Mouse (Mus musculus) thymus, postnatal 10 days (tissue): ENCODE results near the gene Psd4.

ENCODE experiments used
- DNase-seq, 2 experiments: peaks; one replicate each; pipeline ENCODE4 v3.0.0; 2021; ENCODE audit warnings: low spot score in 2 of 2

Psd4 gene

DNA sequence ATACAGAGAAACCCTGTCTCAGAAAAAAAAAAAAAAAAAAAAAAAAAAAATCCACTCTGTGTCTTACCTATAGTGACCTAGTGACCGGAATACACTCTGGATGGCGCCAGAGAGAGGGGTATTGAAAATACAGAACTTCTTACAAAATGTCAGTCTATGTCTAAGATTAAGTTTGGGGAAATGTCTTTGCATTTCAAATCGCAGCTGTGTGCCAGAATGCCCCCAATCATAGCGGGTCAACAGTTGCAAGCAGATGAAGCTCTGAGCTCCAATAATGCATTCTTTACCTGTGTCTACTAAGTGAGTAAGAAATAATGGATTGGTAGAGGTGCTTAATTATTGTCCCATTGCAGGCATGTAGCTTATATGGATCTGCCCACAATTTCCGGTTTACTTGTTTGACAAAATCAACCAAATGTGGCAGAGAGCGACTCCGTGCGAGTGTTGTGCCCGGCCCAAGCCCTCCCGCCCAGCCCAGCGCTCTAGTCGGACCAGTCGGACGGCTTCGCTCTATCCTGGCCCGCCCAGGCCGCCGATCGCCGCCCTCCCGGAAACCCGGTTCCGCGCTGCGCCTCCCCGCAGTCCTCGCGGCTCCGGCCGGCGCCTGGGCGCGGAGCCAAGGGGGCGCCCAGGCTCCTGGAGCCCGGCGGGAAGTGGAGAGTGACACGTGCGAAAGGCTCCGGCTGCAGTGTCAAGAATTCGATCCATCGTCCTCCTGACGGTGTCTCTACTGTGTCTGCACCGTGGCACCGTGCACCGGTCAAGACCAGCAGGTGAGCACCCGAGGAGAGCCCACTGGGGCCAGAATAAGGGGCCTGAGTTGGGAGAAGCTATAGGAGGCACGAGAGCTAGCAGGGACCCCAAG is at the start of gene Psd4:
TSS of gene Psd4 (plus strand) at position 551 of the 865 bp plus-strand sequence.
- peak; percentile 16 to 36 for DNase-seq

DNA sequence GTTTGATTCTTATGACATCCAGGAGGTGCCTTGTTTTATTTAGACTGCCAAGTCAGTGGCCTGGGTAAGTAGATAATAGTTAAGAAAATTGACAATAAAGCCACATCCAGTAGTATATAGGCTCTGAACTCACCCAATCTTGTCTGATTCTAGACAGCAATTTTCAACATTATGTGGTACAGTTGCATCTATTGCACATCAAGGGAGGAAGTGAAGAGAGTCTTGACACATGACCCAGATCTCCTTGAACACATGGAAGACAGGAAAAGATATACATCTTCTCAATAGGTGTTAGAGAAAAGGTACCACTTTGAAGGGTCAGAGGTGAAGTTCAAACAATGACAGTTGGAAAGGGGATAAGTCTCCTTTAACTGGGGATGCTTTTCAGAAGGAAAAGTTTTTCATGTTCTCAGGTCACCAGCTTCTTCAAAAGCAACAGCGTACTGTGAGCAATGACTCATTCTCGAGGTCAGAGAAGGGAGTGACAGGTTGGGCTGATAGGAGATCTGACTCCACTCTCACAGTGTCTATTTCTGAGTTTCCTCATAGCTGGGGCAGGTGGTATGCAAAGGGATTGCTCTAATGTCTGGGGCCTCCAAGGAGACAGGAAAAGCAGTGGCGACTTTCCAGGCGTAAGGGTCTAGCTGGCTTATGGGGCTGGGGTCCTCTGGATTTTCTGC is 49.3 kb upstream of the Psd4 start:
- no peak for DNase-seq

DNA sequence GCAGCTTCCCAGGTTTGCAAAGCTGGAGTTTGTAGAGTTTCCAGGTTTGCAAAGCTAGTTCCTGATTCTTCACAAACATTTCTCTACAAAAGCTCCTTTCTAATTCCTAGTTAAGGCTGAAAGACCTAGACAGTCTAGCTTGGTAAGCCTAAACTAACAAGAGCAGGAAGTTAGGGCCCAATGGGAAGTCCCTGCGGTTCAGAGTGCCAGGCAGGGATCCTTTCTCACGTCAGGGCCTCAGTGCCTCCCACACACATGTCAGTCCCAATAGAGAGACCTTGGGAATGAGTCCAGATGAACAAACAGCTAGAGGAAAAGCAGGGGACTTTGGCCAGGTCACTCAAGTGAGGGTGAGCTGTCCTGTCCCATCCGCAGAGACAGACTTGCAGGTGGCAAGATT is 32.0 kb upstream of the Psd4 start:
- DNase-seq: no peak

DNA sequence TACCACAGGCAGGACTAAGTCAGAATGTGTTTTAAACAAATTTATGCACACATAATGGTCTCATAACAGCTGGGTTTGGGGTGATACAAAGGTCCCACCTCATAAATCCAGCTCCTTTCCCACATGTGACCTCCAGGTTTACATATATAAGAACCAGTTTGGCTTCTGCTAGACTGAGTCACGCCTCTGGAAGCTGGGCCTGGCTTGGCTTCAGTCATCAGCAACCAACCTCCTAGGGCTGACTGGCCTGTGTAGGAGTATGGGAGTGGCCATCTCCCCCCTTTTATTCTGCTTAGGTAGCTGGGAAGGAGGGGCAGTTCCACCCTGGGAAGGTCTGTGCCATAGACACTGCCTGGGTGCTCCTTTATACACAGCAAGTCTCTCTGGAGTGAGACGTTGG is 30.8 kb upstream of the Psd4 start, which contains the start of gene Il1rn:
TSS of gene Il1rn (plus strand) at position 309 of the 400 bp plus-strand sequence.
- DNase-seq: no peak

DNA sequence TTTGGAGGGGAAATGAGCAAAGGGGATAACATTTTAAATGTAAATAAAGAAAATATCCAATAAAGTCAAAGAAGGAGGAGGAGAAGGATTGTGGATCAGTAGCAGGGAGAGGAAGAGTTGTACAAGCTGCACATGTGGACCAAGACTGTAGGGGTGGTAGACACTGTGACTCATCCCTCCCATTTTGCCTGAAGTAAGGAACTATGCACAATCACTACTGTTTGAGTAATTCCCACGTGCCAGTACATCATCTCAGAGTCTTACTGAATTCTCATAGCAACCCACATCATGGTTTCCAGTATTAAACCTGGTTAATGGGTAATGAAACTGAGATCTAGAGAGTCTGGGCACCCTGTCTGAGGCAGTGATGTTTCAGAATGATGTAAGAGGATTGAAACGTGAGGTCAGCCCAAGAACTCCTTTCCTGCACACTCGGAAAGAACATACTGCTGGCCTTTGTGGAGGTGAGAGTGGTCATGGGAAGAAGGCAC is 25.9 kb upstream of the Psd4 start:
- no peak for DNase-seq

DNA sequence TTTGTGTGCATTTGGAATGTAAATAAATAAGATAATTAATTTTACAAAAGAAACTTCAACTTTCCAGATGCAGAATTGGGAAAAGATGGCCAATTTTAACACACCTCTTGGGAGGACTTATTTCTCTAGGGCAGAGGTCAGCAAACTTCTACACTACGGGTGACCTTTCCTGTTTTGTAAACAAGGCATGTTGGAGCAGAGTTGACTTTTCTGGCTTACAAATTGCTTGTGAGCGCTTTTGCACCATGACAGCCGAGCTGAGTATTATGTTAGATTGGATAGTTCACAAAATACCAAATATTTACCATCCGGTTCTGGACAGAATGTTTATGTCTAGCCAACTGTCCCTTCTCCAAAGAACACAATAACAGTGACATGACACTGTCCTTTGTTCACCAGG is 22.8 kb upstream of the Psd4 start:
- no peak for DNase-seq

DNA sequence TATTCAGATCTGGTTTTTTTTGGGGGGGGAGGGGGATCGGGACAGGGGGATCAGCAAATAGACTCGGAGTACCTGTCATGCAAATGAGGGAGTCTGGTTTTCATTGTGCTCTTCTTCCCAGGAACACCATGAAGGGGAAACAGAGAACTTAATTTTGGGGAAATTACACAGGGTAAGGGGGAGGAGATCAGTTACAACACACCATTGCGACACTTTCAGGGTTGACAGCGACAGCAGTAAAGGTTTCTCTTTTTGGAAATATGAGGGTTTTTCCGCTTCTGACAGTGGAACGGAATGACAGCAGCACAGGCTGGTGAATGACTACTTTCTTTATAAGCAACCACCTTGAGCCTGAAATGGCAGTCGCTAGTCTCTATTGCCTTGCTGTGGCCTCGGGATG is 22.3 kb upstream of the Psd4 start:
- no peak for DNase-seq

DNA sequence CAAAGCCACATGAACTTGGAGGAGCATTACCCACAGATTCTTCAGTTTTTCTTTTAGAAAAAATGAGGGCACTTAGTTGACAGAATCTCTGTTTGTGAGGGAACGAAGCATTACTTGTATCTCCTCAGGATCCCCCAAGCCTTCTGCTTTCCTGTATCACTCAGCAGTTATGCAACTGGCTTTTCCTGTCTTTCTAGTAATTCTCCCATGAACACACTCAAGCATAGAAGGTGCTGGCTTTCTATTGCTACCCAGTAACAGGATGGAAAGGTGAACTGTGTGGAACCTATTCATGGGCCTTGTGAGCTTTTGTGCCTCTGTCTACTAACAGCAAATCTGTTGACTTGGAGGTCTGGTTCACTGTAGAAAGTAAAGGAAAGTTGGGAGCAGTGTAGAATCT is 19.5 kb upstream of the Psd4 start:
- no peak for DNase-seq

DNA sequence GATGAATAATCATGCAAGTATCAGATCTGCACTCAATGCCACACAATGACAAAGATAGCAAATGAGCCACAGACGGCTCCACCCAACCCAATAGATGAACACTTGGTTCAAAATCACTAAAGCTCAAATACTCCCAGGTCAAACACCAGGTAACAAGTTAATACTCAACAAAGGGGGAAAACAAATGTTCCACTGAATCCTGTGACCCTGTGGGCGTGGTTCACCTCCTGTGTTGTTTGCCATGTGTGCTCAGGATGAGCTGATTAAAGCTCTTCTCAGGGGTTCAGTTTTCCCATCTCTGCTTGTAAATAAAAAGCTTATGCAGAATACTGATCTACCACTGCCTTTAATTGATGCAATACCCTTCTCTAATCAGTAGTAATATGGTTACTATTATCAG is 16.2 kb upstream of the Psd4 start:
- DNase-seq: no peak

DNA sequence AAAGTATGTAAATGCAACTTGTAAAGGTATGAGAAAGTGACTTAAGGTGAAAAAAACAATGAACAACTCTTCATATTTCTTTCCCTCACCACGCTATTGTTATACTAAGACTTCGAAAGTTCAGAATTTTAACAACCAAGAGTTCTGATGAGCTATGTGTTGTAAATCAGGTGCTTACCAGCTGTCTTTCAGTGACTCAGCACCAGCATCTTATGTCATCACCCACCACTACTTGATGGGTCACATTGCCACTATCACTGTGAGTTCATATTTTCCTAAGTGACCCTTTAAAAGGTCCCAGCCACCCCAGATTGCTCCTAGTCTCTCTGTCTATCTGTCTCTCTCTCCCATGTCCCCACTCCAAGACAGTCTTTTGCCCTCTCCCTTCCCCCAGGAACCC is 14.3 kb upstream of the Psd4 start:
- no peak for DNase-seq

DNA sequence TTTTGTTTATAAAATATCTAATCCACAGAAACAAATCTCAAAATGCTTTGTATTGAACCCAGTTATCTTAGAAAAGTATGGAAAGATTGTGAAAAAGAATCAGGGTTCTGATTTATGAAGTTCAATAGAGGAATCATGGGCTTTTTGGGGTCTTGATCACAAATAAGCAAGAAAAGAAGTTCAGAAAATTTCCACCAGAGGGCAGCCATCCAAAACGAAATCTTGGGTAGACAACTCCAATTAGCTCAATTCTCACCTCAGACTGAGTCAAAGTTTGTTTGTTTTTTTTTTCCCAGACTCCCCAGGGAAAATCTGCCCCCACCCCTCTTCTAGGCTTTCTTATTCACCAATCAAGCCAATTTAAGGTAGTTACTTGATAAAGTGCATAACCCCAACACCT is 9.7 kb upstream of the Psd4 start:
- peak in 1 of 2 experiments; percentile 69 for DNase-seq

DNA sequence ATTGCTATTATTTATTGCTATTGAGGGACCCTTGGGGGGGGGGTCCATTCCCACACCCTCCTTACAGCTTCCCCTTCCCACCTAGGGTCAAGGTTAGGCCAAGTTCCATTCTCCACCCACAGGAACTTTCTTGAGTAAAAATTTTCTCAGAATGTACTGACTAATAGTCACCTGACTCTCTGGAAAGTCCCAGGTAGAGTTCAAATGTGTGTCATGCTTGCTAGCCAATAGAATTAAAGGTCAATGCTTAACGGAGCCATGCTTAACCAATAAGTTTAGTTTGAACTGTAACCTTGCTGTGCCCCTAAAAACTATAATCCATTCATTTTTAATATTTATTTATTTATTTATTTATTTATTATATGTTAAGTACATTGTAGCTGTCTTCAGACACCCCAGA is 8.0 kb upstream of the Psd4 start:
- DNase-seq: no peak

DNA sequence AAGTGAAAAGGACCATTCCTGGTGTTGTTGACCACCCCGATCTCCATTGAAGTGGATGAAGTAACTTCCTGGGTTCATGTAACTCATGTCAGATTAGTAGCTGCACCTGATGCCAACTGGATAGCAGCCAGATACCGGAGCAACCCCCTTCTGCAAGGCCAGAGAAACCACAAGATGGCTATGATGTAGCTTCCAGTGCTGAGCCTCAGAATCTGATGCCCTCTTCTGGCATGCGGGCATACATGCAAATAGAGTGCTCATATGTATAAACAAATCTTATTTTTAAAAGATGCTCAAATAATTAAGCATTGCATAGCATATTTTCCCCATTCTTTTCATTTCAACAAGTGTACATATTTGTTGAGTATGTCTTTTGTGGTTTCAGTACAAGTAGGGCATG is 3.6 kb upstream of the Psd4 start:
- no peak for DNase-seq

DNA sequence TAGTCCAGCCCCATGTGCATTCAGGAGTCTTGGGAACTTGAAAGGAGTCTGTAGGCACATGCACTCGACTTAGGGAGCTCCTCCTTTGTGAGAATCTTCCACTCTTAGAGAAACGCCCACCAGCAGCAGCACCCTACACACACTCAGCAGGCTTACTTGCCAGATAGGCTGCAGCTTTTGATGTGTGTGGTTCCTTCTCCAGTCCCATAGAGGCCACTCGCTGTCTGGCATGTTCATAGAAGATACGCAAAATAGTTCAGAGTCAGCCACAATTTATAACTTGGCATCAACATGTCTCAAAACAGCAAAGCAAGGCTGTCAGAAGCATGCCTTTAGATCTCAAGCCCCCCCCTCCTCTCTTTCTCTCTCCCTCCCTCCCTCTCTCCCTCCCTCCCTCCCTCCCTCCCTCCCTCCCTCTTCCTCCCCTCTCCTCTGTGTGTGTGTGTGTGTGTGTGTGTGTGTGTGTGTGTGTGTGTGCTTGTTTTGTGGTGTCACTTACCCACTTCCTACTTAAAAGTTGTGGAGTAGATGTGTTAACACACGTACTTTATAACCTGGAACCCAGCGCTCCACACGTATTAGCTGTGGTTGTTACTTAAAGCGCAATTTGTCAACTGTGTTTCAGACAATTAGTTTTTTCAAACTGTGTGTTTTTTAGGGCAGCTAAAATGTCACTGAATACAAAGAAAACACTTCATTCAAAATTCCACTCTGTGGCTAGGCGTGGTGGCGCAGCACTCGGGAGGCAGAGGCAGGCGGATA is 985 bp upstream of the Psd4 start:
- DNase-seq: no peak

DNA sequence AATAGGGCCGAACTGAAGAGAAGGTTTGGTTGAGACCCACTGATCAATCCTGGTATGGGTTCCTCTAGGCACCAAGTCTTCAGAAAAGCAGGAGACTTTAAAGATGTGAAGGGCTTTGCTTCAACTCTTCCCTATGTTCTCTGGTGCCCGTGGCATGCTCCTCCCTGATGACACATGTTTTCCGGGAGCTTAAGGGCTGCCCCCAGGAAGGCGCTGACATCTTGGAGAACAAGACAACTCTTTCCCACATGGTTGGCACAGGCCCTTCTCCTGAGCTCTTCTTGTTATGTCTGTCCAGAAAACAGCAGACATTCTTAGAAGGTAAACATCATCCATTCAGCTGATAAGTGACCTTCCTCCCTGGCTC is 498 bp downstream of the Psd4 start:
- DNase-seq: no peak

DNA sequence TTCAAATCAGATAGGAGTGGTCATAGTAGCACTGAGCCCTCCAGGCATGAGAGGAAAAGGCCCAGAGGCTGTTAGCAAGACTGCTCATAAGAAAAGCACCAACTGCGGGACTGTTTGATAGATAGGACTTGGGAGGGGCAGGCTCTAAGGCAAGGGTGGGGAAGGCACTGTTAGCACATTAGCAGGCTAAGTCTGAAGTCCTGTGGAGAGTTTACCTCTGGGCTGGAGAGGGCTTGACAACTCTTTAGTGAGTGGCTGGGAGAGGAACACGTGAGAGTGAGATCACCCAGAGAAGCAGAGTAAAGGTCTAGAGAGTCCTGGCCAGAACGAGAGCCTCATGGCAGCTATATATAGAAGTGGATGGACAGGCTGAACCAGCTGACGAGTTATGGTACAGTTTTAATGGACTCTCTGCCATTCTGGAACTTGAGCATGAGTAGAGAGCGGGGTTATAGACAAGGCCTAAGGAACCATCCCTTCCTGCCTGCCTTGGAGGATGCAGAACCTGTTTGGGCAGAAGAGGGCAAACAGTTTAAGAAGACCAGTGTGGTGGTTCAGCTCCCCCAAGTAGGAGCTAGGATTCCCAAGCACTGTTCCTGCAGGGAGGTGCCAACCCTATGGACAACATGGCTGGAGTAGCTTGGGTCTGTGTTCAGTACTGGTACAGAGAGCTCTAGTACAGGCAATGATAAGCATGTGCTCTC is 11.5 kb downstream of the Psd4 start:
- DNase-seq: no peak

DNA sequence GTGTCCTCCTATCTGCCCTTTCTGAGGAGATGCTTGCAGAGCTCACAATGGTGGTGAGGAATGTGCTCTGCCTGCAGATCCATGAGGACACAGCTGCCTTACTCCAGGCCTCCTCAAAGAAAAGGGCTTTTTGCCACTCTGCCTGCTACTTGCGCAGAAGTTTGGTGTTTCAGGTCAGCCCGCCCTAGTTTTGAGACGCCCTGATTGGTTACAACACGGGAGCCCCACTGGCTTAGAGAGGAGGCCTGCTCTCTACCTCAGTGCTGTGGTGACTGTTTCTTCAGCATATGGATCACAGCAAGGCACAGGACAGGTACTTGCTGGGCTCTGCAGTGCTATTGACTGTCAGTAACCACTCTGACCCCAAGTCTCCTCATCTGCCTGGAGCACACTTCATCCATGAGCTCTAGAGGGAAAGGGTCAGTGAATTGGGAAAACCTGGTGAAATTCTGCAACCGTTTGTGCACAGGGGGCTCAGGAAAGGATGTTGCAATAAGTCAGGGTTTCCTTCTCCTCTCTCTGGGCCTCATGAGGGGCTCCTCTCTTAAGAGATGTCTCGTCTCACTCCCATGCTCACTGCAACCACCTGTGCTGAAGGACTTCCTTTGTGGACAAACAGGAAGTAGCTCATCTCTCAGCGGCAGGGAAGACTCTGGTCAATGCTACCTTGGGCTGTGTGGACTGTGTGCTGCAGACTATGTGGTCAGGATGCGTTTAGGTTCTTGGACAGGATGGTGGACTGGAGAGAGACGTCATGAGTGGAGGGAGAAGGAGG is 15.3 kb downstream of the Psd4 start:
- DNase-seq: peak; percentile 31 to 32

DNA sequence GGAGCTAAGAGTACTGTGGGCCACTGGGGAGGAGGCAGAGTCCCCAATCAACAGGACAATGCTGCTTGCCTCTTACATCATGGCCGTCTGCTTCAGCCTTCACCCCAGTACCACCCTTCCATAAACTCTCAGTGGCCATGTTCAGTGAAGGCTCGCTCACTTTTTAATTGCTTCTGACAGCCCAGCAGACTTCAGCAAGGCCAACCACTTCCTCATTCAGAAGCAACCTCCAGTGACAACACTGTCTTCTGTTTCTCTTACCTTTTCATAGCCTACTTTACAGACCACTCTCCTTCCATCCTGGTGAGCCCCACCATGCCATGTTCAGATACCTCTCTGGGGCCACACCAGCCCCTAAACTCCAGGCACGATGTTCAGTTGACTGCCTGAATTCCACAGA is 16.3 kb downstream of the Psd4 start:
- no peak for DNase-seq

DNA sequence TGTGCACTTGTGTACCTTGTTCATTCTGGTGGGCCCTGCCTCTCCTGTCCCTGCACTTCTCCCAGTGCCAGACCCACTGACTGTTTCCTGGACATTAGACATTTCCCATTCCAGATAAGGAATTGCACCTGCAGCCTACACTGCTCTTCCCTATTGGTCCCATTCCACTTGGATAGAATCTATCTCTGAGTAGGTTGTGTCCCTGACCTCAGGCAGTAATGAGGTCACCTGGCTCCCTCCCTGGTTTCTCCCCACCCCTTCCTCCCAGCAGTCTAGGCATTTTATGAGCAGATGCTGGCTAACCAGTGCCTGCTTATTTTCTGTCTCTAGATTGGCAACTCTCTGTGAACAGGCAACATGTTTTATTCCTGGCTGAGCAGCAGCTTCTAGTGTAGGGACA is 17.0 kb downstream of the Psd4 start:
- no peak for DNase-seq

DNA sequence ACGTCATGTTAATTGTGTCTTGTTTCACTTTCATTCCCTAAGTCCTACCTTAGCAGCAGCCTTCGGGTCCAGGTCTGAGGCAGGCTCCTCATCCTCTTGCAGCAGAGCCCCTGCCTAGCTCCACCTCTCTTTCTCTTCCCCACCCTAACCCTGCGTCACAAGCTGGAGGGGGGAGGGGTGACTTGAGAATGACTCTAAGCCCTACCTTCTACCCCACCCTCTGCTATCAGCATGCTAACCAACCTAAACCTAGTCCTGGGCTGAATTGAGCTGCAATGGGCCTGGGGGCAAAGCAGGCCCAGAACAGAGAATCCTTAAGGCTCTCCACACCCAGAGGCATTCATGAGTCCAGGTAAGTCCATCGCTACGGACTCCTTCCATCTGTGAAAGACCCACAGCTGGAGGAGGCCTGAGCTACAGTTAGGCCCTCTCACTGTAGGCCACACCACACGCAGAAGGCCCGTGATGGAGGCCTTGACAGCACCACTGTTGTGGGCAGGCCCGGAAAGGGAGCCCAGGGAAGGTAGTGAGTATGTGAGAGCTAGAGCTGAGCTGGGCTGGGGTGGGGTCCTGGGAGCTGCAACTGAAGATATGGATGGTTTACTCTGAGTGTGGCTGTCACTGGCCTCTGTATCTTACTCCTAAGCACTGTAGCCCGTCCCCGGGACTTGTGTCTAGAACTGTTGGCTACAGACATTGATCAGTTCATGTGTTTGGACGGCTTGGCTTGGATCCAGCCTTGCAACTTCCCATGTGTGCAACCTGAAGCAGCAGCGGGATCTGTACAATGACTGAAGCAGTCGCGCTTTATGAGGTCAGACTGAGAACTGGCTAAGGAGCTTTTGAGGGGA is 18.0 kb downstream of the Psd4 start:
- peak; percentile 89 to 92 for DNase-seq
